Mouse (Mus musculus): ENCODE measurements around the gene 1700024P04Rik. TPM values are rescaled to one million over a fixed set of nuclear protein-coding genes. Genes with fewer than 3 reads are reported as not detected.
"Not testable (repeated sequence)": the region's sequence is repeated elsewhere in the genome, so short reads cannot be mapped to it uniquely, and the experiment has no call there.

The 1700024P04Rik gene
- polyA plus RNA-seq, 1 experiment from 2014 or later: not detected

DNA sequence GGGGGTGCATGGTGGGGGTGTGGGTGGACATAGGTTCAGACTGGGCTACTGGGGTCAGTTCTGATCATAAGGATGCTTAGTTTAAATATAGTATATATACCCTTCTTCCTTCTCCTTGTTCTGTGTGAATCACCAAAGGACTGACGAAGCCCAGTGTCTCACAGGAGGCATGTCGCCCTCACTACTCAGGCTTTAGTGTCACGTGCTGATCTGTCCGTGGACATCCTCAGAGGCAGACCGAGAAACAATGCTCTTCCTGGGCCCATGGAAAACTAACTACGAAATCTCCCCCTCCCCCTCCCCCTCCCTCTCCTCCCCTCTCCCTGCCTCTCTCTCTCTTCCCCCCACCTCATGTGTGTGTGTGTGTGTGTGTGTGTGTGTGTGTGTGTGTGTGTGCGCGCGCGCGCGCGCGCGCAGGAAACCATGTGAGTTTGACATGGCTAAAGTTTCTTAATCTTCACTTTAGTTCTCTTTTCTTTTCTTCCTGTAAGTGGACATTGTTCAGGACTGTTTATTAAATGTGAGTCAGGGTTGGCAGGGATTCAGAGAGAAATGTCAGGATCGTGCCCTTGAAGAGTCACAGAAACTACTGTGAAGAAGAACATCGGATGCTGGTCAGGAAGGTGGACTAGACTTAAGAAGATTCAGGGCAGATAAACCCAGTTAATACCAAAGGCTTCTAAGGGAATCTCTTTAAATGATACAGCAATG, 22.2 kb upstream of the 1700024P04Rik start:
- ATAC-seq (replicated peaks): no peak
- no peak overlapping the region for H3K4me2 ChIP-seq
- whole genome bisulfite sequencing: 86% methylated on average over 17 of the region's 17 CpGs
- no peaks in the 10 kb centered on the region for H3K4me1 ChIP-seq
- H3K9ac ChIP-seq: no peak overlapping the region
- no peaks in the 10 kb centered on the region for H3K27me3 ChIP-seq (replicated peaks)
- no peak overlapping the region for H3K4me3 ChIP-seq
- no peaks in the 10 kb centered on the region; the same call in 1 of the 2 replicates for H3K9me3 ChIP-seq
- H3K27ac ChIP-seq: no peak overlapping the region
- no peaks in the 10 kb centered on the region for H3K36me3 ChIP-seq (replicated peaks)

DNA sequence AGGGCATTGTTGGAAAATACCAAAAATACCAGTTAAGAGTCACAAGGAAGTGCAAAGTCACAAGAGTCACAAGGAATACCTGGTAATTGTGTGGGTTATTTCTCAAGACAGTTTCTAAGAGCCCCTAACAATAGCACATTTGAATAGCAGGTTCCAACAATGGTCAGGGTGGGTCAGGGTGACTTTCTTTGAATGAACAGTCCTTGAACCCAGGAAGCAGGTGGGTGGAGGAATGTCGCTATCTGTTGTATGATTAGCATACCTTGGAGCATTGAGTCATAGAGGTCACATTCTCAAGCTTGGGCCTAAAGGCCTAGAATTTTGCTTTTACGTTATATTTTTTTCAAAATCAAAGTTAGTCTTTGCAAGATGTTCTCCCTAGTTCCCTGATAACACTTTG, 17.3 kb upstream of the 1700024P04Rik start:
- H3K4me1 ChIP-seq; ATAC-seq (replicated peaks): not testable (repeated sequence)
- 93% methylated on average over 2 of the region's 2 CpGs for WGBS

GRCm38 (mm10) chr13:98997025-98997424, 12.7 kb upstream of the 1700024P04Rik start:
- no peak for ATAC-seq (replicated peaks)
- Histone ChIP-seq H3K9me3 (no peaks in the 10 kb centered on the region), H3K4me3 (no peak overlapping the region), H3K36me3 (replicated peaks) (no peaks in the 10 kb centered on the region), H3K4me1 (no peaks in the 10 kb centered on the region), H3K27ac (no peak overlapping the region), H3K4me2 (no peak overlapping the region), H3K27me3 (replicated peaks) (no peaks in the 10 kb centered on the region), H3K9ac (no peak overlapping the region)
- 65% methylated on average over 5 of the region's 5 CpGs for WGBS

More for the DNA sequence above, 17.3 kb upstream of the 1700024P04Rik start:
- not testable (repeated sequence) for H3K27me3 ChIP-seq (replicated peaks); H3K36me3 ChIP-seq (replicated peaks); H3K27ac ChIP-seq; H3K9ac ChIP-seq; H3K9me3 ChIP-seq; H3K4me3 ChIP-seq; H3K4me2 ChIP-seq

- no peak for ATAC-seq (replicated peaks)
- Histone ChIP-seq H3K9me3 (no peaks in the 10 kb centered on the region), H3K4me2 (no peak overlapping the region), H3K36me3 (replicated peaks) (no peaks in the 10 kb centered on the region), H3K9ac (no peak overlapping the region), H3K4me3 (no peak overlapping the region), H3K27ac (no peak overlapping the region), H3K27me3 (replicated peaks) (no peaks in the 10 kb centered on the region), H3K4me1 (no peaks in the 10 kb centered on the region)
- 85% methylated on average over 4 of the region's 4 CpGs for WGBS
Observed at GRCm38 (mm10) chr13:98977070-98977785, 7.1 kb downstream of the 1700024P04Rik start.

DNA sequence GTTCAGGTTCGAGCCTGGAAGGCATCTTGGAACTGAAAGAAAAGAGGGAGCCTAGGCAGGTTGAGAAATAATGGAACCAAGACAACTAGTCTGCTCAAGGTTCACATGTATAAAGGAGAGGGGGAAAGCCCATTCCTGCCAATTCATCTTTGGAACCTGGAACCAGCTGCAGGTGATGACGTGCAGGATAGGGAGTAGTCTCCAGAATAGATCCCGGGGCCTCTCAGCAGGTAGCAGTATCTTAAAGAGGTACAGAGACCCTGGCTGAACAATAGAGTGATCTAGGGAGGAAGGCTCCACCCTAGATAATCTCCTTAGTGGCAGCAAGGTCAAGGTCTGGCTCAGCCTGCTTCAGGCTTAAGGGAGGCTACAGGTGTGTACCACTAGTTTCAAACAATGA, 8.3 kb downstream of the 1700024P04Rik start:
- not testable (repeated sequence) for ATAC-seq (replicated peaks); H3K9me3 ChIP-seq; H3K4me1 ChIP-seq; H3K4me3 ChIP-seq; H3K27me3 ChIP-seq (replicated peaks); H3K4me2 ChIP-seq; H3K27ac ChIP-seq; H3K36me3 ChIP-seq (replicated peaks); H3K9ac ChIP-seq
- 61% methylated on average over 3 of the region's 3 CpGs for WGBS

- ATAC-seq (replicated peaks): no peak
- Histone ChIP-seq H3K27ac (no peak overlapping the region), H3K4me1 (no peaks in the 10 kb centered on the region), H3K27me3 (replicated peaks) (no peaks in the 10 kb centered on the region), H3K36me3 (replicated peaks) (no peaks in the 10 kb centered on the region), H3K9ac (no peak overlapping the region), H3K4me3 (no peak overlapping the region), H3K4me2 (no peak overlapping the region), H3K9me3 (no peaks in the 10 kb centered on the region)
- WGBS: 88% methylated on average over 3 of the region's 3 CpGs
Observed at GRCm38 (mm10) chr13:98972090-98972489, 12.3 kb downstream of the 1700024P04Rik start.

DNA sequence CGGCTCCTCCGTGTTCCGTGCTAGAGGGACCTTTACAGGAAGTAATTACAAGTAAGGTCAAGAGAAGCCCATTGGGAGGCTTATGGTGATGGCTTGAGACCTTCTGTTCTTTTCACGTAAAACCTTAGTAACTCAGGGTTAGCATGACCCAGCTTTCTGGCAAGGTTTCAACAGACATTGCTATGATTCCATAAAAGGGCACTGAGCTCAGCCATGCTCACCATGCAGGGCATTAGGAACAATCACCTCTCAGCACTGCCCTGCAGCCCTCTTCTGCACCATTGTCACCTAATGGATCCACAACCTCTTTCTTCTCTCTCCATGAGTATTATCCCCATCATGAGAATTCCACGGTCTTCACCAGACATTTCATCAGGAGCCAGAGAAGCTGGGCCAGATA, 12.7 kb downstream of the 1700024P04Rik start:
- H3K27me3 ChIP-seq (replicated peaks): no peaks in the 10 kb centered on the region
- WGBS: 72% methylated on average over 5 of the region's 5 CpGs
- H3K4me2 ChIP-seq: no peak overlapping the region
- H3K4me3 ChIP-seq: no peak overlapping the region
- no peaks in the 10 kb centered on the region for H3K36me3 ChIP-seq (replicated peaks)
- ATAC-seq (replicated peaks): no peak
- H3K27ac ChIP-seq: no peak overlapping the region
- H3K4me1 ChIP-seq: no peaks in the 10 kb centered on the region
- no peak overlapping the region for H3K9ac ChIP-seq
- H3K9me3 ChIP-seq: no peaks in the 10 kb centered on the region

- no peak for ATAC-seq (replicated peaks)
- WGBS: 82% methylated on average over 4 of the region's 4 CpGs
Observed at GRCm38 (mm10) chr13:98968517-98968916, 15.8 kb downstream of the 1700024P04Rik start.

GRCm38 (mm10) chr13:98967942-98968341, 16.4 kb downstream of the 1700024P04Rik start:
- 86% methylated on average over 6 of the region's 6 CpGs for WGBS

More at GRCm38 (mm10) chr13:98968517-98968916, 15.8 kb downstream of the 1700024P04Rik start:
- no peaks in the 10 kb centered on the region for H3K36me3 ChIP-seq (replicated peaks)
- no peaks in the 10 kb centered on the region for H3K4me1 ChIP-seq
- H3K27me3 ChIP-seq (replicated peaks): no peaks in the 10 kb centered on the region
- H3K4me3 ChIP-seq: no peak overlapping the region
- no peaks in the 10 kb centered on the region for H3K9me3 ChIP-seq
- no peak overlapping the region for H3K4me2 ChIP-seq
- H3K27ac ChIP-seq: no peak overlapping the region
- H3K9ac ChIP-seq: no peak overlapping the region

DNA sequence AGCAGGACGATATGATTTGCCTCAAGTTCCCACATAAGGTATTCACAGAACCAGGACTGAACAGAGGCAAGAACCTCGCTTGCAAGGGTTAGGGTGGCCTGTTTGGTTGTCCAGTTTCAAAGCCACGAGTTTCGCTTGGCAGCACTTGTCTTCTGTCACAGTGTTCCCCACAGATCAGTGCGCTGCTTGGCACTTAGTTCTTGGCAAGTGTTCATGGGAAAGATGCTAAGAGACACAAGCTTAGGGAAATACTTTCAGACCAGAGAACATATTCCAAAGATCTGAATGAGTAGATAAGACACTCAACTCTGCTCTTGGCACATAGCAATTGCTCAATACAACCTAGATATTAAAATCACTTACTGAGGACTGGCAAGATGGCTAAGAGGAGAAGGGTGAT, 17.8 kb downstream of the 1700024P04Rik start:
- WGBS: 87% methylated on average over 5 of the region's 5 CpGs
- H3K27ac ChIP-seq: no peak overlapping the region
- H3K4me1 ChIP-seq: no peaks in the 10 kb centered on the region
- no peaks in the 10 kb centered on the region for H3K36me3 ChIP-seq (replicated peaks)
- H3K9me3 ChIP-seq: no peaks in the 10 kb centered on the region
- no peak overlapping the region for H3K9ac ChIP-seq
- no peaks in the 10 kb centered on the region for H3K27me3 ChIP-seq (replicated peaks)
- no peak for ATAC-seq (replicated peaks)
- H3K4me2 ChIP-seq: no peak overlapping the region
- no peak overlapping the region for H3K4me3 ChIP-seq

More at GRCm38 (mm10) chr13:98967942-98968341, 16.4 kb downstream of the 1700024P04Rik start:
- no peak overlapping the region for H3K4me3 ChIP-seq
- no peaks in the 10 kb centered on the region for H3K9me3 ChIP-seq
- H3K27me3 ChIP-seq (replicated peaks): no peaks in the 10 kb centered on the region
- H3K36me3 ChIP-seq (replicated peaks): no peaks in the 10 kb centered on the region
- no peak overlapping the region for H3K9ac ChIP-seq
- ATAC-seq (replicated peaks): no peak
- H3K4me2 ChIP-seq: no peak overlapping the region
- no peaks in the 10 kb centered on the region for H3K4me1 ChIP-seq
- no peak overlapping the region for H3K27ac ChIP-seq

GRCm38 (mm10) chr13:98963612-98964011, 20.8 kb downstream of the 1700024P04Rik start:
- Histone ChIP-seq H3K27me3 (replicated peaks) (no peaks in the 10 kb centered on the region), H3K4me1 (no peaks in the 10 kb centered on the region), H3K9me3 (no peaks in the 10 kb centered on the region), H3K4me2 (no peak overlapping the region), H3K36me3 (replicated peaks) (no peaks in the 10 kb centered on the region), H3K4me3 (no peak overlapping the region), H3K27ac (no peak overlapping the region), H3K9ac (no peak overlapping the region)
- 89% methylated on average over 1 of the region's 1 CpGs for WGBS
- no peak for ATAC-seq (replicated peaks)

DNA sequence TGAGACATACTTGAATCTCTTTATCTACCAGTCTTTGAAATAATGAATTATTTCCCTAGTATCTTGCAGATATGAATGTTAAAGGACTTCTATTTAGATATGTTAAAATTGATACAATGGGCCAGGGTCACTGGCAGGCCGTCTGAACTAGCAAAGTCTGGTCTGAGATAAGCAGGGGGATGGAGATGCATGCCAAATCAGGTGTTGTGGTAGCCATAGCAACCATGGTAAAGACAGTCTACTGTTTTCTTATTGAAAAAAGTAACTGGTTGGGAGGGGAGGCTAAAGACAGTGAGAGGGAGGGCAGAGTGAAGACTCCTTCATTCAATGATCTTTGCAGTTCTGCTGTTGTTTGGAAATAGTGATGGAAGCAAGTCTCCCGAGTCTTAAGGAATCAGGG, 26.2 kb downstream of the 1700024P04Rik start:
- ATAC-seq (replicated peaks): no peak
- Histone ChIP-seq H3K4me1 (peaks cover 7% of the 10 kb centered on the region; the same call in 1 of the 2 replicates), H3K9ac (no peak overlapping the region), H3K36me3 (replicated peaks) (no peaks in the 10 kb centered on the region), H3K27ac (no peak overlapping the region), H3K4me3 (no peak overlapping the region), H3K4me2 (no peak overlapping the region), H3K27me3 (replicated peaks) (no peaks in the 10 kb centered on the region), H3K9me3 (no peaks in the 10 kb centered on the region)
- 21% methylated on average over 2 of the region's 2 CpGs for WGBS

GRCm38 (mm10) chr13:98956209-98956608, 28.2 kb downstream of the 1700024P04Rik start:
- Histone ChIP-seq H3K27ac (no peak overlapping the region), H3K4me3 (no peak overlapping the region), H3K4me1 (peaks cover 7% of the 10 kb centered on the region; the same call in 1 of the 2 replicates), H3K36me3 (replicated peaks) (no peaks in the 10 kb centered on the region), H3K9ac (no peak overlapping the region), H3K9me3 (no peaks in the 10 kb centered on the region), H3K4me2 (no peak overlapping the region), H3K27me3 (replicated peaks) (no peaks in the 10 kb centered on the region)
- 83% methylated on average over 2 of the region's 2 CpGs for WGBS
- no peak for ATAC-seq (replicated peaks)

Data from midbrain, embryonic 15.5 days (tissue).